Mouse (Mus musculus) liver, embryonic 14.5 days (tissue): ENCODE measurements around the gene Ppia.

Source experiments
- CTCF ChIP-seq: IDR thresholded peaks from 2 replicates; pipeline ENCODE4 v1.5.1; 2016; ENCODE audit warnings: antibody characterized with exemption, low read depth, control low read depth
- EP300 ChIP-seq: IDR thresholded peaks from 2 replicates; pipeline ENCODE4 v1.6.1; 2016; ENCODE audit warnings: antibody characterized with exemption, low read depth

DNA sequence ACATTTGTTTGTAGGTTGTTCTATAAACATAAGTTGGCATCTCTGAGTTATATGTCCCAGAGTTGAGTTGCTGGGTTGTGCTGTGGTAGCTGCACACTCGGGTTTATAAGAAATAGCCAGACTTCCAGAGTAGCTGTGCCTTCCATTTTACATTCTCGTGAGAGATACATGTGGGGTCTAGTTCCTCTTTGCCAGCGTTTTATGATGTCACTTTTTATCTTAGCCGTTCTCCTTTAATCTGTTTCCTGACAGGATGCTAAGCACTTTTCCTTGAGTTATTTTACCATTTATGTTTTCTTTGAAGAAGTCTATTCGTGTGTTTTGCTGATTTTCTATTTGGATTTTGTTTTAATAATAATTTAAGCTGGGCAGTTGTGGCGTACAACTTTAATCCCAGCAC, 22.4 kb upstream of the Ppia start:
- TF ChIP-seq CTCF (no peak), EP300 (no peak)
